Mouse (Mus musculus) thymus, postnatal 0 days (tissue): ENCODE results near the gene Aatf. TPM values are rescaled to one million over a fixed set of nuclear protein-coding genes. Genes with fewer than 3 reads are reported as not detected.

Source experiments
- DNase-seq: peaks from one replicate; pipeline ENCODE4 v3.0.0-alpha.2; 2015; ENCODE audit warnings: low spot score
- polyA plus RNA-seq: library from polyadenylated mRNA; unstranded; fragments of >200 nt; fragmentation: Nextera tagmentation; extraction: Ambion mirVana; gene quantifications from 2 replicates; pipeline ENCODE4 v1.2.1, GENCODE M21; 2015

The Aatf gene
- polyA plus RNA-seq, 1 experiment from 2014 or later: 51.8 TPM

GRCm38 (mm10) chr11:84376510-84377365, 136.6 kb downstream of the Aatf start:
- no peak for DNase-seq

GRCm38 (mm10) chr11:84375951-84376496, 137.3 kb downstream of the Aatf start:
- DNase-seq: no peak

- no peak for DNase-seq
Observed at GRCm38 (mm10) chr11:84373122-84373521, 140.2 kb downstream of the Aatf start.

Other genes starting within 250 kb of the Aatf start
- gene Lhx1, start 12.0 kb upstream of the Aatf start, polyA plus RNA-seq: 0.10 TPM in 1 of 2 replicates, not detected in the other